Mouse (Mus musculus) heart, embryonic 14.5 days (tissue): ENCODE results near the gene Dennd2d. TPM values are rescaled to one million over a fixed set of nuclear protein-coding genes. Genes with fewer than 3 reads are reported as not detected.

Experiments used
- polyA plus RNA-seq: library from polyadenylated mRNA; unstranded; fragments of >200 nt; fragmentation: Nextera tagmentation; extraction: Ambion mirVana; gene quantifications from 2 replicates; pipeline ENCODE4 v1.2.1, GENCODE M21; 2014

Gene Dennd2d
- polyA plus RNA-seq, 1 experiment from 2014 or later = 2.5 TPM

Other genes with a start within 250 kb of the Dennd2d start
- gene Chil6, start 76.2 kb upstream of the Dennd2d start, polyA plus RNA-seq = not detected in 2 replicates
- 75.9 and 76.9 TPM in 2 replicates for gene Dram2, start 65.4 kb downstream of the Dennd2d start, polyA plus RNA-seq
- gene Cept1, start 65.4 kb downstream of the Dennd2d start, polyA plus RNA-seq = 31.6 and 37.0 TPM in 2 replicates
- 13.2 and 13.7 TPM in 2 replicates for gene Lrif1, start 202.6 kb downstream of the Dennd2d start, polyA plus RNA-seq